Mouse (Mus musculus): ENCODE measurements around the gene Pdk2.

Gene Pdk2

DNA sequence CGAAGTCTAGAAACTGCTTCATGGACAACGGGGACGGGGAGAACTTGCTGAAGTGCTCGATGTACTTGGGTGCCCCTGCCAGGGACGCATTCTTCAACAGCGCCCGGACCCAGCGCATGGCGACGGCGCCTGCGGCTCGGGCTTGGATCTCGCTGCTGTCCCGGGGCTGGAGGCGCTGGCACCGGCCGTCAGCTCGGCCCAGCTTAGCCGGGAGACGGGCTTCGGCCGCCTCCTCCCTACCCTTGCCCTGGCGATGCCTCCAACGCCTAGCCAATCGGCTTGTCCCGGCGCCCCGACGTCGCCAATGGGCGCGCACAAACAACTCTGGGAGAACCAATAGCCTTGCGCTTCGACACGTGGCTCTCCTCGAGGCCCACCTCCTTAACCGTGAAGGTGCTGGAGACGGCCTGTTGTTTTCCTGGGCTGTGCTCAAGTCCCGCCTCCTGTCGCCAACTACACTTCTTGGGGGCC is at the start of gene Pdk2:
Pdk2 (minus strand) TSS at position 216 of the 471 bp plus-strand sequence.
- peak; percentile 96 for DNase-seq (ENCODE audit: low spot score in 2 of 2)

DNA sequence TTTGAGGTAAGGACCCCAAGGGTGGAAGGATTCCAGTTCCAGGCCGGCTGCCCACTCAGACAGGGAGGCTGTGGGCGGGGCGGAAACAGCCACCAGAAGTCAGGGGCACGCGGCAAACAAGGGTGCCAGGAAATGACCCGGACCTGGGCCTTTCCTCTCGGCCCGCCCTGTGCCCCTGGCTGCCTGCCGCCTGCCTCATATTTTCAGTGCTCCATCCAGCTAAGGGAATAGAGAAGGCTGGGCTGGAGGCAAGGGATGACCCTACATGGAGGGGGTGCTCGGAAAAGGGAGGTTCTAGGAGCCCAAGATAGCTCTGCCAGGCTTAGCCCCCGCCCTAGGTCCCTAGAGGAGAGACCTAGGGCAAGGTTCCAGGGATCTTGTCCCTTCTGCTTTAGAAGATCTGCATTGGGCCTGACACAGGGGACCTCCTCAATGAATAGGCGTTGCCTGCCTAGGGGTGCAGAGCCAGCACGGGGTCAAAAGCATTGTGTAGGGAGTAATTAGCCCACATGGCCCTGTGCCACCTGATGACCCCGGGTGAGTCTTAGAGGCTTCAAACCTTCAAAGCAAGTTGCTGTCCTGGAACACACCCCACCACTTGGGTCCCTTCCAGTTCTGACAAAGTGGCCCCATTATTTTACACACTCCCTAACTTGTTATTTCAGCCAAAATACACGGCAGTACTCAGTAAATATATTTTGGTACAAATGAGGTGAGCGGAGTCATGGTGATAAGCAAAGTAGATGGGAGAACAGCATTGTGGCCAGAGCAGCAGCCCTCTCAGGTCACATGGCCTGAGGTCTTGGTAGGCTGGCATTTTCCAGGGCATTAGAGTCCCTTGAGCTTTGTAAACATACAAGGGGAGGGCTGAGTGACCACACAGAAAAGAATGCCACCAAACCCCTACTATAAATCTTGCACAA is 48.0 kb upstream of the Pdk2 start:
- no peak for DNase-seq (ENCODE audit: low spot score in 2 of 2)

DNA sequence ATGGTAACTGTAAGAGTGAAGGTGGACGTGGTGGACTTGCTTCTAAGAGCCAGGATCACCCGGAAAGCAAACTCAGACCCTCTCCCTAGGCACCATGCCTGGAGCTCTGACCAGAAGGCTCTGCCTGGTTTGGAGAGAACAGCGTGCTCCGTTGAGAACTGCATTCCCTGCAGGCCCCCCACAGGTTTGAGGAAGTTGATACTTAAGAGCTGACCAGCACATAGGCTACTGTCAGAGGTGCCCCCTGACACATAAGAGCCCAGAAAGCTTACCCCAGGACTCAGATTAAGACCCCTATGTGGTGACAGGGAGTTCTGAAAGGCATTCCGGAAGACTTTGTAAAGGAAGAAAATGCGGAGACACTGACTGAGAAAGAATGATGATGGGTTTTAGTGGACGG is 47.1 kb upstream of the Pdk2 start:
- DNase-seq (ENCODE audit: low spot score in 2 of 2) = no peak

DNA sequence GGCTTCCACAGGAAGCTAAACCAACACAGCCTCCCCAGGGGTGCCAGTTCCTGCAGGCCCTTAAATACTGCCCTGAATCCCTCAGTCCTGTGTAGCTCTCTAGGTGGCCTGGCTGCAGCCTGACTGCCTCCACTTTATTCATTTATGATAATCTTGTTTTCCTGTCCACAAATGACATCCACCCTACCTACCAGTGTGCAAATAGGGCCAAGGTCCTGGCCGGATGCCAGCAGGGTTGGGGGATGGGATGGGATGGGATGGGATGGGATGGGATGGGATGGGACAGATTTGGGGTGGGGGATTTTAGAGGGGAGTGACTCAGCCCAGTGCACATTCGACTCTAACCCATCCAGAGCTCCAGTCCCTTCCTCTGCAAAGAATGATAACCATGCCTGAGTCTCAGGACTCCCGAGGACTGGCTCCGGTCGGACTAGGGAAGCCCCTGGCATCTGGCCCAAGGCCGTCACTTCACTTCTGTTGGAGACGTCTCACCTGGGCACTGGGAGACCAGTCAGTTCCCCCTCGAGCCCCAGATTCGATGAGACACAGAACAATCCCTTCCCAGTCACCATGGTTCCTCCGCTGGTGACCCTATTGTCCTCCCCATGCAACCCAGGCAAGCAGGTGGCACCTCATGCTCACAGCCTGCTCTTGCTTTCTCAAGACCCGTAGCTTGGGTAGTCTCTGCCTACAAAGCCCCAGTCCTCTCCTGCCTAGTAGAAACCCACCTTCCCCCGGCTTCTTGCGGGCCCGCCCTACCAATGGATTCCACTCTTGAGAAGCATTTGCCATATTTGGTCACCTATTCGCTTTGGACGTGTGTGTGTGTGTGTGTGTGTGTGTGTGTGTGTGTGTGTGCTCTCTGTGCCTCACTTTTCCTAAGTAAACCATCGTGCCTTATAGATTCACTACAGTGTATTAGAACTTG is 46.4 kb upstream of the Pdk2 start:
- no peak for DNase-seq (ENCODE audit: low spot score in 2 of 2)

DNA sequence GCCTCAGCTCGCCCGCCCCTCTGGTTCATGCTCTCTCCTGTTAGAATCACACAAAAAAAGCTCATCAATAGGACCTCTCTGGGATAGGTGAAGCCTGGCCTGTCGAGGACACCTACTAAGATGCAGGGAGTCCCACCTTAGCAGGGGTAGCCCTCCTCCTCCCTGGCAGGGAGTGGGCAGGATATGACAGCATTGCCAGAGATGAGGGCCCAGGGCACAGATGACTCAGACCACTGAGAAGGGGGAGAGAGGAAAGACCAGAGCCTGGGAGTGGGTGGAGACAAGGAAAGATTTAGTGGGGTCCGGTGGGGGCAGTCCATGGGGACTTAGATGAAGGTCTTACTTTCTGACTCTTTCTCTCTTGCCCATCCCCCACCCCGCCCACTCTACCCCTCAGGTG is 45.1 kb upstream of the Pdk2 start:
- DNase-seq (ENCODE audit: low spot score in 2 of 2) = no peak

DNA sequence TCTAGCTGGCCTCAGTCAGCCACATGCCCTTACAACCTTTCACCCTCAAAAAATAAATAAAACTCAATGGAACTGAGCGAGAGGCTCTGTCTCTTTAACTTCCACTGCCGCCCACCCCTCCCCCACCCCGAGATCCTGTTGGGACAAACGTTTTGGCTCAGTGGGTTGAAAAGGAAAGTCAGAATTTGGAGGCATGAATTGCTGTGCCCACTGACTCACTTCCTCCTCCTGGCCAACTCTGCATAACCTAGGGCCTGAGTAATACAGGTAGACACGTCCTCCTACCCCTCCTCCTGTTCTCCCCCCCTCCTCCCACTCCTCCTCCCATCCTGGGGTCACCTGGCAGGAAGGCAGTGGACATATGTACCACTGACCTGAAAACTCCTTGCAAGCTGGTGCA is 44.6 kb upstream of the Pdk2 start:
- no peak for DNase-seq (ENCODE audit: low spot score in 2 of 2)

DNA sequence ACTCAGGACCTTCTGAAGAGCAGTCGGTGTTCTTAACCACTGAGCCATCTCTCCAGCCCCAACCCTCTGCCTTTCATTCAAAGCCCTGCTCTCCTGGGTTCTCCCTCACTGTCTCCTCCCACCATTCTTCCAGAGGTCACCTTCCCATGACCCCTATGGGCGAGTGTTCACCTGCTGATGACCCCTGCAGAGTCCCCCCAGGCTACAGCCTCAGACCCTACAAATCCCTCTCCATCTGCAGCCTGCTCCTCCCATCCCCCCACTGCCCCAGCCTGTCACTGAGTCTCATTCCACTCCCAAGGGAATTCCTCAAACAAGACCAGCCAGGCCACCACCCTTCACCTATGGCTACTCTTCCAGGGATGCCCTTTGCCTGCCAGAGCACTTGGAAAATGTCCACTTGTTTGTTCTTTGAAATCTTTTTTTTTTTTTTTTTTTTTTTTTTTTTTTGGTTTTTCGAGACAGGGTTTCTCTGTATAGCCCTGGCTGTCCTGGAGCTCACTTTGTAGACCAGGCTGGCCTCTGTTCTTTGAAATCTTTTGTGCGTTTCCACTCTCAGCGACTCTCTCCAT is 43.7 kb upstream of the Pdk2 start:
- no peak for DNase-seq (ENCODE audit: low spot score in 2 of 2)

DNA sequence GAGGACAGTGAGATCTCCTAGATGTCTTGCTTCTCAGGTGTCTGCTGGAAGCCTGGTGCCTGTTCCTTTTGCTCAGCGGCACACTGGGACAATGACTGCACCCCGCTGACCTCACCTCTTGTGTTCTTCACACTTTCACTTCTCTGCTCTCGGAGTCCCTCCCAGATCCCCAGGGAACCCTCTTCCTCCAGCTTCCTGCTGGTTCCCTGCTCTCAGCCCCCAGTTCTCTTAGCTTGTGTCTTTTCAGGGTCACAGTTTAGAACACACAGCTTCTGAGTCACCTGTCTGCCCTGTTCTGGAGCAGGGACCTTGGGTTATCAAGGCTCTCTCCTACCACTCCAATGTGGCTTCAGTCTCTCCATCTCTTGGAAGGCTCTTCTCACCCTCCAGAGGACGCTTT is 43.0 kb upstream of the Pdk2 start:
- DNase-seq (ENCODE audit: low spot score in 2 of 2) = no peak

DNA sequence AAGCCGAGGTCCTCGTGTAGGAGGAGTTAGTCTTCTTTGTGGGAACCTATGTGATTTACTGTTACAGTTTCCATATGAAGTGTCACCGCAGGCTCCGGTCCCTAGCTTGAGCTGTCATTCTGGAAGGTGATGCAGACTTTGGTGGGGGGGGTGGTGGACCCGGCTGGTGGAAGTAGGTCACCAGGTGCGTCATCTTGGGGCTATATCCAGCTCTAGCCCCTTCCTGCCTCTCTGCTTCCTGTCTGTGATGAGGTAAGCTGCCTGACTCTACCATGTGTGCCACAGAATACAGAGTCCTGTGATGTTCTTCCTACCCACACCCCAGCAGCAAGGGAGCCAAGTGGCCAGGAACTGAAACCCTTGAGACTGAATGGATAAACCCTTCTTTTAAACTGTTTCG is 41.7 kb upstream of the Pdk2 start:
- no peak for DNase-seq (ENCODE audit: low spot score in 2 of 2)

DNA sequence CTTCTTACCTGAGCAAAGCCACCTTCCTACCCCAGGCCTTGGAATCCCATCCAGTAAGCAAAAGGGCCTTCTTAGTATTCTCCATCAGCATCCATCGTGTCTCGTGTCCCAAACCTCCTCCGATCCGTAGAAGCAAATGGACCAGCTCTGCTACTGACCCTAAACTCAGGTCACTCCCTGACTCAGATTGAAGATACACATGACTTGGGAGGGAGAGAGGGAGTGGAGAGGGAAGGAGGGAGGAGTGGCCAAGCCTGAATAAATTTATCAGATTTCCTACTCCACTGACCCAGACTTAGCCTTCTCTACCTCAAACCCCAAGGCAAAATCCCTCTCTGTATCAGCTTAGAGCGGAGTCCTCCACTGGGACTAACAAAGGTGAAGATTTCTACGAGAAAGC is 39.6 kb upstream of the Pdk2 start:
- no peak for DNase-seq (ENCODE audit: low spot score in 2 of 2)

DNA sequence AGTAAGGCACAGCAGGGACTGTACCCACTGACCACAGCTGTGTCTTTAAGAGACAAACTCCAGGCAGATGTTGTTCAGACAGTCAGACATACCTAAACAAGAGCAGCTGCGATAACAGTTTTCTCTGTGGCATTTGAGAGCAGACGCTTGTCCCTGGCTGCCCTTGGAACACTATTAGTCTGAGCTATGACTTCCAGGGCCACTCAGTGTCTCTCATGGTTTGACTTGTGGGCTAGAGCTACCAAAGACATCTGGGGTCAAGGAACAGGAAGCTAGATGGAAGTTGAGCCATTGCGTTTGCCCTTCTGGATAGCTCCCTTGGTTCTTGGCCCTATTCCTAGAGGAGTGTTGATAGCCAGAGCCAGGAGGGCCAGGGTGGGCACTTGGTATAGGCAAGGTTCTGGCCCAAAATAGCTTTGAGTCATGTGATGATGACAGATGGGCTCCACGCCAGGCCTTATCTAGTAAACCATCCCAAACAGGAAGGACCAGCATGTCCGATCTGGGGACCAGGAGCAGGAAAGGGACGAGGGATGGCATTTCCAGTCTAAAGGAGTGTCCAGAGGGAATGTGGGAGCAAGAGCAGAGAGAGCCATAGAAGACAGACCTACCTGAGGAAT is 38.2 kb upstream of the Pdk2 start:
- DNase-seq (ENCODE audit: low spot score in 2 of 2) = no peak

DNA sequence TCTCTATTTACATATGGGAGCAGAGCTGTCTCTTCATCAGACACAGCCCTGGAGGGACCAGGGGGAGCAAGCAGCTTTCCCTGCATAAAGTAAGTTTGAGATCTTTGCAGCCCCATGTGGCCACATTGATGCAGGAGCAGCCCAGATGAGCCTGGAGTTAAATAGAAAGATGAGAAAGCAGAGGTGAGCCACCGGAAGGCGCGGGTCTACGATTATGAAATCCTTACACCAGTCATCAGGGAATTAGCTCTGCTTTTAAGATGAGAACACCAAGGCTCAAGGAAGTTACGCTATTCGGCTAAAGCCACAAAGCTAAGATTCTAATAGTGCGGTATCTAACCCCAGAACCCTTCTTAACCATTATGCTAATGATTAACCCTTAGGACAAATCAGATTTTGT is 36.8 kb upstream of the Pdk2 start:
- no peak for DNase-seq (ENCODE audit: low spot score in 2 of 2)

DNA sequence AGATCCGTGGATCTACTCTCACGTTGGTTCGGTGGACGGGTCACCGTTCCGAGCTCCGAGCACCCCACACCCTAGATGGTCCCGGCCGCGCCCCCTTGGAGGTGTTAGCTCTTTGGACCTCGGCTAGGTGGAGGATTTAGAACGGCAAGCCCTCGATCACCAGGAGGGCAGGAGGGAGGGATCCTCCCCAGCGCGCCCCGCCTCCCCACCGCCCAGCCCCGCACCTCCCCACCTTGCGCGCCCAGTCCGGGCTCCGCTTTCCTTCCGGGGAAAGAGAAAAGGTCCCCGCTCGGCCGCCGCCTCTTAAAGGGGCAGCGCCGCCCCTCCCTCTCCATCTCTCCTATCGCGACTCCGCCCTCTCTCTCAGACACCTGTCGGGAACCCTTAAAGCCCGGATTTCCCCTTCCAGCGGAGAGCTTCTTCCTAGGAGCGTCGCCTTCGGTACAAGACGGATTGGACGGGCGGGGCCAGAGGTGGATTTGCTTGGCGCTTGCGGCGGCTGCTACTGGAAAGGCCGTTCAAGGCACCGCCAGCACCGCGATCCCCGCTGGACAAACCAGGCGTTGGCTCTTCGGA is 35.5 kb upstream of the Pdk2 start, which contains the start of gene Itga3:
Itga3 (minus strand) TSS at position 266 of the 576 bp plus-strand sequence.
- peak in 1 of 2 experiments; percentile 43 for DNase-seq (ENCODE audit: low spot score in 2 of 2)

DNA sequence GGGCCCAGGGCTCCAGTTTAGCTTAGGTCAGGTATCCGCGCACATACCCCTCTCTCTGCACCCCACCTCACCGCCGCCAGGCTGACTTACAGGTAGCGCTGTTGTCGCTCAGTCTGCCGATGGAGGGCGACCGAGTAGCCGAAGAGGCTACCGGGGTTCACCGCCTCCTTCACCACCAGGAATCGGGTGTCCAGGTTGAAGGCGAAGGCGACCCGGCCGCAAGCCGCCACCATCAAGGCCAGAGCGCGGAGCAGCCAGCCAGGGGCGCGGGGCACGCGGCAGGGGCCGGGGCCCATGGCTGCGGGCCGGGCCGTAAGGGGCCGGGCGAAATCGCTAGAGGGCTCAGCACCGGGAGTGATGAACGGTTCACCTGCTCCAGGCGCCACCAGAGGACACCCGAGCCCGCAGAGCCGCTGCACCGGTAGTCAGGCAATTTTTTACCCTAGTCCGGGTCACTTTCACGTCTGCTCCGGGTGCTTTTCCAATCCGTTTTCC is 34.9 kb upstream of the Pdk2 start:
- peak in 1 of 2 experiments; percentile 37 for DNase-seq (ENCODE audit: low spot score in 2 of 2)

DNA sequence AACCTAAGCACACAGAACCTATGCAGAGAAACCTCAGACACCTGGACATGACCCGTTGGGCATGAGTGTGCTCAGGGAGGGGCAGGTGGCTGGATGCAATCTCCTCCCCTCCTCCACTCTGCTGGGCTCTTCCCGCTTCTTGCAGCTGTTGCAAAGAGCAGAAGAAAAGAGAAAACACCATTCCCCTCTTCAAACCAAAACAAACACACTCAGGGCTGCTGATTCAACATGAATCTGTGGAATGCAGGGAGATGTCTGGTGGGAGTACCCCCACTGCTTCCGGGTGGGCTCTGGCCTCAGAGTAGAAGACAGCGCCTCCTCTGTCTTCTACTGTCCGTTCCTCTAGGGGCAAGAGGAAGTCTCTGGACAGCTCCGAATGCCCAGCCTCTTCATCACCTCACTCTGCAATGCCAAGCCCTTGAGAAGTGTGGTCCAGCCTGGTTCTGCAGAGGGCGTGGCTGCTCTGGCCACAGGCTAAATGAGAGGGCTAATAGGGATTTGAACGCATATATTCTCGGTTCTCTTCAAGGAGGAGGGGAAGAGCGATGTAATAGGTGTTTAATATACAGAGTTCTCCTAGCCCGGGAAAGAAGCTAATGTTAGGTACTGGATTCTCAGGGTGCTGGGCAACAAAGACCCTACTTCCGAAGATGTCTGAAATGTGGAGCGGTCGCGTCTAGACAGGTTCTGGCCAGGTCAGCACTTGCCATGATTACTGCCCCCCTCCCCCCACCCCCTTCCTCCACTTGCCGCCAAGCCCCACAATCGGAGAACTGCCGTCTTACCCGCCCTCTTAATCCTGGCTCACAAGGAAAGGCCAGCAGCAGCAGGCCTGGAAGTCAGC is 34.3 kb upstream of the Pdk2 start:
- no peak for DNase-seq (ENCODE audit: low spot score in 2 of 2)

DNA sequence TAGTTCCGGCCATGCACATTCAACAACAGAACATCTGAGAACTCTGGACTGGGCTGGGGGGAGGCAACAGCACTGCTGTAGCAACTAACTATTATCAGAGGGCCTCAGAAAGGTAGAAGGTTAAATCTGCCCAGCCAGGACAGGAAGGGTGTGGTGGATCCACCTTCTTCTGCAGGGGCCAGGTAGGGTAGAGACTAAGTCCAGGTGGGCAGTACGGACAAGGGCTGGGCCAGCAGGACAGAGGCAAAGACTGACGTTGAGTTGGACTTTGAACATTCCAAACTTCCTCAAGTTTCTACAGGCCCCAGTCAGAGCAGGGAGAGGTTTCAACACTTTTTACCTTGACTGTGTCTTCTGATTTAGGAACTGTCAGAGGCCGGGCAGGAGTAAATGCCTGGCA is 33.5 kb upstream of the Pdk2 start:
- DNase-seq (ENCODE audit: low spot score in 2 of 2) = no peak

DNA sequence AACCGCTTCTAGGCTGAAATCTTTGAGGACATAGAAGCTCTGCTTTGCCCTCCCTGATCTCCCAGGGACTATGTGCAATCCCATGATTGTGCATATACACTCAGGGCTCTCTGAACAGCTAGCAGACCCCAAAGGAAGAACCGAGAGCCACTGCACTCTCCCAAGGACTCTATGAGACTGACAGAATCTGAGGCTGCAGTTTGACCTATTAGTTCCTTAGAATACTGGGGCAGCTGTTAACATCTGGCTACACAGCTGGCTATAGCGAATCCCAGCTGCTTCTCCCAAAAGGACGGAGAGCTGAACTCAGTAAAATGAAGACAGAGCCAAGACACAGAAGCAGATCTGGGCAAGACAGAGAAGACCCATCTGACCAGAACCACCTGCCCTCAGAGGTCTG is 32.7 kb upstream of the Pdk2 start:
- DNase-seq (ENCODE audit: low spot score in 2 of 2) = no peak

DNA sequence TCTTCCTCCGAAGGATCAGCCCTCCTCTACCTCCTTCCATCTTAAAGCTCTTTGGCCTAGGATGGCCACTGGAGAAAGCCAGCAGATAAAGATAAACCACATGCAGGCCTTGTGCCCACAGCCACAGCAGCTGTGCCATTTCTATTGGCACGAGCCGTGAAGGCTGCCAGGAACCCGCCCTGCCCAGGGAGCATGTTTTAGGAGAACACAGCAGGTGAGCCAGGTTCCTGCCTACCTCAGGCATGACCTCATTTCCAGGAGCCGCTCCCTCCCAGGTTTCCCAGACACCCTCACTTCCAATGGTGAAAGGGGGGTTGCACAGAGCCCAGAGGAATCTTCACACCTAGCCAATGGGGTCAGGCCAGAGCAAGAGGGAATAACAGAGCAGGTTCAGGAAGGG is 31.6 kb upstream of the Pdk2 start:
- DNase-seq (ENCODE audit: low spot score in 2 of 2) = no peak

DNA sequence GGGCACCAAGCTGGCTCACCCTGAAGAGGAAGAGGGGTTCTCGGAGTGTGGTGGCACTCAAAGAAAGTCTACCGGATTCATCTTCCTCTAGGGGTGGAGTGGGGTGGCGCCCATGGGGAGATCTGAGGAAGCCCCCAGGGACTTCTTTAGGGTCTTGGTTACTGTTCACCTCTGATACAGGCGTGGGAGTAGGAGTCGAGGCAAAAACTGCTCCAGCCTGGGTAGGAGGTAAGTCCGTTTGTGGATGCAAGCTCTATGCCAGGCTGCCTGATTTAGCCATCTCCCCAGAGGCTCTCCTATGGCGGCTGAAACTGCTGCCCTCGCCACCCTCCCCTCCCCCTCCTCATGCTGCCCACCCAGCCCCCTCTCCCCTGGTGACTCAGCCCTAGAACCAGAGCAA is 31.0 kb upstream of the Pdk2 start:
- no peak for DNase-seq (ENCODE audit: low spot score in 2 of 2)

DNA sequence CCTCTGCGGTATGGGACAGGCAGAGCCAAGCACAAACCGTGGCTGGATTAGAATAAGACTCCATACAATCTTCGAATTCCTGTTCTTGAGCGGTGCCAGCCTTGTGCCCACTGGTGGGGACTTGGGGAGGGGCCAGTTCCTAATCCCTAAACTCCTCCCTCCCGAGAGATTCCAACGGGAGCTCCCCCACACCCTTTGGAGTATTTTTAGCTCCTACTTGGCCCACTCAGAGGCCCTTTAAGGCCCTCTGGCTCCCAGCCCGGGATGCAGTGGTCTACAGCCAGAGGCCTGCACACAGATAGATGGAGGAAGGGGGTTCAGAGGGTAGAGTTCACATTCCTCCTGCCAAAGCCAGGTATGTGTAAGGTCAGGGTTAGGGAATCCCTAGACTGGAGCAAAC is 30.1 kb upstream of the Pdk2 start:
- DNase-seq (ENCODE audit: low spot score in 2 of 2) = no peak

Data from frontal cortex, postnatal 10 days (tissue).